Mouse (Mus musculus): ENCODE measurements at regions not wholly inside any gene's neighbourhood (a gene's known extent, or its start where the extent isn't known, plus 50 kb on each side); places are given as distances from the start of the nearest gene placed in this dataset.

GRCm38 (mm10) chr13:83020829-83021228 lies 483.0 kb upstream of the Mef2c start:
- no peak for DNase-seq (ENCODE audit: extremely low spot score, low read depth, low spot score)

GRCm38 (mm10) chr13:83023972-83024371 lies 479.9 kb upstream of the Mef2c start:
- DNase-seq (ENCODE audit: extremely low spot score, low read depth, low spot score): no peak

- no peak for DNase-seq (ENCODE audit: extremely low spot score, low read depth, low spot score)
Measured at GRCm38 (mm10) chr13:83035962-83036361, 467.9 kb upstream of the Mef2c start.

DNA sequence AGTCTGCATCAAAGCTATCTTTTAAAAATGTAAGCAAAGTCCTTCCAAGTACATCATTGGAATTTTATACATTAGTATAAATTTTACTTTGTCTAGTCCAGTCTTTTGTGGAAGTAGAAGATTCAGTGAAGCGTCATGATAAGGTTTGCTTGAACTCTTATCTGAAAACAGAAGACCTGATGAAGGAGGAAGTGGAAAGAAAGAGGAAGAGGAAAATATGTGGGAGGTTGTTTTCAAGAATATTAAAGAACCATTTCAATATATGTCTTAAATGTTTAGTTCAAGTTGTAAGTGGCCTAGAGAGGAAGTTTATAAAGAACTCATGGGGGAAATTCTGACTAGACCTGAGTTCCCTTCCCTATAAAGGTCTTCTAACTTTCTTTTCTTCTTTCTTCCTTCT lies 462.3 kb upstream of the Mef2c start:
- DNase-seq (ENCODE audit: extremely low spot score, low read depth, low spot score): no peak

DNA sequence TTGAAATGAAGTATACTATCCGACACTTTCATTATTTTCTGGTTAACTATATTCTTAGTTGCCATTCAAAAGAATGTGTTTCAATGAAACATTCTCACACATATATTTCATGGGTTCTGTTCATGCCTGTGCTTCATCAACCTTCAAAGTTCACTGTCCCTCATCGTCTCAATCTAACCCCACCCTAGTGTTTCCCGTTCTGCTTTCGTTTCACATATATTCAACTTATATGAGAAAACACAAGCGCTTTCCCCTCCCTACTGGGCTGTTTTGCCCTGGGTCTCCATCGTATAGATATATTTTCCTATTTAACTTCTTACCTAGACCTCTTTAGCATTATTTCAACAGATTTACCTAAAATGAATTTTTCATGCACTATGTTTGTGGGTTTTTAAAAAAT lies 458.3 kb upstream of the Mef2c start:
- no peak for DNase-seq (ENCODE audit: extremely low spot score, low read depth, low spot score)

DNA sequence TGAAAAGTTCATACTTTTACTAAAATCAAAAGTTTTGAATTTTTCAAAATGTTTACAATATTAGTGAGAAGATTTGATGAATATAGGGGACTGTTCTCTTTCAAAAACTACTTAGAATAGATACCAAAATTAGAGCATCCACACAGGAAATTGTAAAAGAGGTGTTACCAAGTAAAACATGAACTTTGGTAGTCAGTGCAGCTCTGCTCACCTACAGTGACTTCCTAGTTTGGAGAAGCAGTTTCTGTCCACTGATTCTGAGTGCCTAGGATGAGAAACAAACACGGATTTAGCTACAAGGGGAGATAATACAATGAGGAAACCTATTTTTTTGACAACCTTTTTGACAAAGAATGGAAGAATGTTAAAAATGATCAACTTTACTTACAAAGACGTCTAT lies 457.9 kb upstream of the Mef2c start:
- DNase-seq (ENCODE audit: extremely low spot score, low read depth, low spot score): no peak

GRCm38 (mm10) chr13:83046571-83047123 lies 457.2 kb upstream of the Mef2c start:
- DNase-seq (ENCODE audit: extremely low spot score, low read depth, low spot score): peak; percentile 22

DNA sequence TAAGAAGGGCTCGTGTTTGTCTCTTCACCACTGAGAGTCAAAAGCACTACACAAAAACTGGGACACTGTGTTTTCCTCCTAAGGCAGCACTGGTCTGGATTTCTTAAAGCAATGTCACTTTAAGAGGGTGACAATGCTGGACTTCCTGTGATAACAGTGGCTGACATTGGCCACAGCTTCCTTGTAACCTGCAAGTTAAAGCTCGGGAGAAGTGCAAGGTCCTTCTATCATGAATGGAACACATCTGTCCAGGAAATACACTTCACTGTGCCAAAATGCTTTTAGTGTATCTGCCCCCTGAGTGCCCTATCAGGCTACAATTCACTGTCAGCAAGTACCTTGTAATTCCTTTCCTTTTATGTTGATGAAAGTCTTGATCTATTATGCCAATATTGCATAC lies 448.0 kb upstream of the Mef2c start:
- DNase-seq (ENCODE audit: extremely low spot score, low read depth, low spot score): no peak

DNA sequence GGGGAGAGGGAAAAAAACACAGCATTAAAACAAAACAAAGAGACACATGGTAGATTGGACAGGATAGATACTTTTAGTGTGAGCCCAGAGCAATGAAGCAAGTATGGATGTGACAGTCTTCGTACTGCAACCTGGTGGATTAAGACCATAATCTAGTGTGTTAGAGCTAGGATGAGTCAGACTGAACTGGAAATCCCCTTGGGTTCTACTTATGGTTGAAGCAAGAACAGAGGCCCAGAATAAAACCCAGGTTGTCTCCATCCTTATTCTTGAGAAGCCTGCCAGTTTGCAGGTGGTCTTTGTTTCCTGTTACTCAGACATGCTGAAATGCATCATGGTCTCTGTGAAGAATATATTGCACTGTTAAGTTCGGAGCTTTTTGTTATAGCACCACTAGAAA lies 447.4 kb upstream of the Mef2c start:
- DNase-seq (ENCODE audit: extremely low spot score, low read depth, low spot score): no peak

DNA sequence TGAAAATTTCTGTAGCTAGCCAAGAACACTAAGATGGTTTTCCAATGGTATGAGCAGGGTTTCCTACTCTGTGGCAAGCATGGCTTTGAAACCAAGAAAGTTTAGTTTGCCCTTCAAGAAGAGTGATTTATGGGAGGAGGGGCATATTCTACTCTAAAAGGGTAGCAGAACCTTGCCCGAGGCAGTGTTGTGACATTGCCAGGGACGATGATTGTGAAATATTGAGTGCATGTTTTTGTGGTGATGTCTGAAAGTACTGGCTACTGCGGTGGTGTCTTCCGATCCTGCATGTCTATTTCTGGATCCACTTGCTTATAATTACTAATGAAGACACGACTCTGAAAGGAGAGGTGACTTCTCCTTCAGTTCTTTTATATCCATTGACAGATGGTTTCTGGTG lies 439.1 kb upstream of the Mef2c start:
- DNase-seq (ENCODE audit: extremely low spot score, low read depth, low spot score): no peak

GRCm38 (mm10) chr13:83065201-83065600 lies 438.6 kb upstream of the Mef2c start:
- DNase-seq (ENCODE audit: extremely low spot score, low read depth, low spot score): no peak

DNA sequence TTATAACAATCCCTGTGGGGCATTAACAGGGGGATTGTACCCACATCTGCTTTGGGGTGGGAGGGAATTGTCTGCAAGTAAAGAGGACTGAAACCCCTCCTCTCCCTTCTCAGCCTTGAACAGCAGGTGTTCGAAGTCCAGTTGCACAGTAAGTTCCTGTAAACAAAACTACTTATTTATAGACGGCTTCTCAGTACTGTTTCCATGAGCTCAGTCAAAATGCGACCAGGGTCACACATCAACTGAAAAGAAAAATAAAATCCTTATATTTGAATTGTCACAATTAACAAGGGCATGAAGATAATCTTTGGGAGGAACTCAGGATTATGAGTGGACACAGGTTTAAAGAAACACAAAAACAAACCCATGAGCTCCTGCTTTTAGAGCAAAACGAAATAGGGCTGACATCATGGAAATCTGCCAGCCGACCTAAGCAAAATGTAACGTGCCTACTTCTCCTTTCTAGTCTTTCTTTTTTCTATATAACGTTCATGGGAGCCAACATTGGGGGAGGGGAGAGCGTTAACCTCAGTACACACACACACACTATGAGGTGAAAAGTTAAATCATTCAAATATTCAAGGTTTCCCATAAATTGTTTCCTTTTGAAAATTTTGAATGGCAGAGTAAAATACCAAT lies 437.6 kb upstream of the Mef2c start:
- DNase-seq (ENCODE audit: extremely low spot score, low read depth, low spot score): no peak

DNA sequence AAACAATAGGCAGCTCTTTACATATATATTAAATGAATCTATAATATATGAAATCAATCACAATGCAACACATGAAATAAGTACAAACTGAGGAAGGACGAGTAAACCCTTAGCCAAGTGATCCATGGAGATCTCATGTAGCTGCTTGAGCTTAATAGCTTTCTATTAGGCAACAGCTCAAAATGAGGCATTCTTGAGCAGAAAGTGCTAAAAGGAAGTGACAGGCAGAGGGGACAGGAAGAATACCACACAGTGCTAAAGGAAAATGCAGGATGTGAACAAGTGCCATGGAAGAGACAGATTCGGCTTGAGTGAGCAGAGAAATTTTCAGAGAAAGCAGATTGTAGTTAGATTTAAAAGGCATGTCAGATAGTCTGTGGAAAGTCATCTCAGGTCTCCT lies 436.3 kb upstream of the Mef2c start:
- DNase-seq (ENCODE audit: extremely low spot score, low read depth, low spot score): no peak

DNA sequence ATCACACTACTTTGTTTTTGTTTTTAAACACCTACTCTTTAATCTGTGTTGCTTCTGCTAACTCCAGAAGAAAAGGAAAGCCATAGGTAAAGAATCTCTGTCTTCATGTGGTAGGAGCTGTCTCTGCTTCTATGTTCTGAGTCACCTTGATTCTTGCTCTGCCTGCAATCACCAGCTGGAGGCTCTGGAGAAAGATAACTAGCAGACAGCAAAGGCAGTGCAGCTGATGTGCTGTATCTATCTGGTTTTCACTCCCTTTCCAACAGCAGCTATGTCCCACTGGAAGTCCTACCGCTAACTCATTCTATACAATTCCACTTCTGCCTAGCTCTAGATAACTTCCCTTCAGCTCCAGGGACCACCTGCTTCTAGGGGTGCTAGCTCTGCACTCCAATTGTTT lies 435.2 kb upstream of the Mef2c start:
- no peak for DNase-seq (ENCODE audit: extremely low spot score, low read depth, low spot score)

GRCm38 (mm10) chr13:83069293-83069692 lies 434.5 kb upstream of the Mef2c start:
- no peak for DNase-seq (ENCODE audit: extremely low spot score, low read depth, low spot score)

- DNase-seq (ENCODE audit: extremely low spot score, low read depth, low spot score): no peak
Measured at GRCm38 (mm10) chr13:83072073-83072472, 431.8 kb upstream of the Mef2c start.

GRCm38 (mm10) chr13:83074219-83074965 lies 429.4 kb upstream of the Mef2c start:
- DNase-seq (ENCODE audit: extremely low spot score, low read depth, low spot score): no peak

GRCm38 (mm10) chr13:83075320-83075877 lies 428.4 kb upstream of the Mef2c start:
- no peak for DNase-seq (ENCODE audit: extremely low spot score, low read depth, low spot score)

GRCm38 (mm10) chr13:83076611-83077010 lies 427.2 kb upstream of the Mef2c start:
- no peak for DNase-seq (ENCODE audit: extremely low spot score, low read depth, low spot score)

DNA sequence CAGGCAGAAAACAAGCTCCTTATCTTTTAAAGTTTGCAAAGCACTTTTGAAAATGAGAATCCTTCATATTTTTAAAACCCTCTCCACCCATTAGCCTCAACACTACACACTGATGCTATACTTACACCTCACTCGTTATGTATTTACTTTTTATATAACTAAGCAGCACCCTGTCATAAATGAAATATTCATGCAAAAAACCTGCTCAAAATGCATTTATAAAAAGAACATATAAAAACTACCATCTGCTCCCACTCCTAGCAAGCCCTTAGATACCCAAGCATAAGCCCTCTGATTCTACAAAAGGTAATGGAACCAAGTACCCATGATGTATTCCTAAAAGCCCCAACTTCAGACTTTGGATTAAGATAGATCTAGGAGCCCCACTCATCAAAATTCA lies 426.7 kb upstream of the Mef2c start:
- DNase-seq (ENCODE audit: extremely low spot score, low read depth, low spot score): no peak

DNA sequence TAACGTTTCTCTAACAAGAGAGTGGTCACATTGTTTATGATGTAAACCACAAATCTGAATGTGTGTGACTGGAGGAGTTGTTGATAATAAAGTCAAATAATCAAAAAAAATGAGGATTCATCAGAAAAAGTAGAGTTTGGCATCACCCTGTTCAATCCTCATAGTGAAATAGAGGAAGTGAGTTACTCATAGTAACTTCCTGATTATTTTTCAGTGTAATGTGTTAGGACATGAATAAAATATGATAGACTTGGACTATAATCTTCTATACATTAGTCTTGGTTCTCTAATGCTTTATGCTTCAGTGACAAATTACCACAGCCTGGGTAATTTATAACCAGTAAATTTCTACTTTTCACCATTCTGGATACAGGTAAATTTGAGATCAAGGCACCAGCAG lies 424.5 kb upstream of the Mef2c start:
- DNase-seq (ENCODE audit: extremely low spot score, low read depth, low spot score): no peak

DNA sequence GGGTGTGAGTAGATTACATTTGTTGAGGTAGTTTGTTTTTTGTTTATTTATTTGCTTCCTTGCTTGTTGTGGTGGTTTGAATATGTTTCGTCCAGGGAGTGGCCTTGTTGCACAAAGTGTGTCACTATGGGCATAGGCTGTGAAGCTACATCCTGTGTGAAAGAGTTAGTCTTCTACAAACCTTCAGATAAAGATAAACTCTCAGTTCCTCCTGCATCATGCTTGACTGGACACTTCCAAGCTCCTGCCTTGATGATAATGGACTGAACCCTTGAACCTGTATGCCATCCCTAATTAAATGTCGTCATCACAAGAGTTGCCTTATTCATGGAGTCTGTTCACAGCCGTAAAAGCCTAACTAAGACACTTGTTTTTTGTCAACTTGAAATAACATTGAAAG lies 418.9 kb upstream of the Mef2c start:
- DNase-seq (ENCODE audit: extremely low spot score, low read depth, low spot score): no peak

All from hindlimb bud, embryonic 11.5 days (tissue).